Mouse (Mus musculus) E14TG2a.4 (cell line): ENCODE data around the gene Pdzd2.

Source experiments
- CTCF ChIP-seq: conservative IDR thresholded peaks from 2 replicates; pipeline ENCODE4 v1.5.1; 2014; ENCODE audit warnings: low read length
- POU5F1 ChIP-seq: IDR thresholded peaks from 2 replicates; pipeline ENCODE4 v1.6.1; 2014; ENCODE audit warnings: low read length, borderline replicate concordance

DNA sequence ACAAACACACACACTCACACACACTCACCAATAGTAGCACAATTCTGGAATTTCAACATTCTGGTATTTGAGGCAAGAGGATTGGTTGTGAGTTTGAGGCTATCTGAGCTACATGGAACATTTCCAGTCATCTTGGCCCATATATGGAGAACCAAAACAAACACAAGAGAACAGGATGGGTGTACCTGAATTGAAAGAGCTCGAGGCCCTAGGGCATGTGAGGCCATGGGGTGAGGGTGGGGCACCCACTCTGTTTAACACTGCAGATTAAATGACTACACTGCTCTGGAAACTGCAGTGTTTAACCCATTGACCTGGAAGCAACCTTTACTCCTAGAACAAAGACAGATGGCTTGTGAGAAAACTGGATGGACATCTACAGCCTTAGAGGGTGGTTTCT, 426.5 kb downstream of the Pdzd2 start:
- TF ChIP-seq CTCF (no peak), POU5F1 (no peak)
